Mouse (Mus musculus): Measurements from ENCODE around the gene Oaz2. TPM values are rescaled to one million over a fixed set of nuclear protein-coding genes. Genes with fewer than 3 reads are reported as not detected.
"Not testable (repeated sequence)": the region's sequence is repeated elsewhere in the genome, so short reads cannot be mapped to it uniquely, and the experiment has no call there.

Oaz2 gene
- polyA plus RNA-seq, 1 experiment from 2014 or later = 455 TPM

DNA sequence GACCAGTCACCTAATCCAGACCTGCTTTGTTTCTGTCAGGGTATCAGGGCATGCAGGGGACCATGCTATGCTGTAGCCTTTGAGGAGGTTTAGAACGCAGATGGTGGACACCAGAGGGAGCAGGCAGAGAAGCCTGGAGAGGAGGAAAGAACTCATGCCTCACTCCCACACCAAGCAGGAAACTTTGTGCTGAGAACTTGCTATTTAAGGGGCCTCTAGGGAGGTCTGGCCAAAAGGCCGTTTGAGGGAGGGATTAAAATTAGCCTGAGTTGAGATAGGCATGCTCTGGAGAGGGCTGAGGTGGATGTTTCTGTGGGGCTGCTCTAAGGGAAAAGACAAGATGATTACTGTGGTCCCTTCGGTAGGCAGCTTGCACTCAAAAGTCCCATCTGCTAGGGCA, 21.8 kb upstream of the Oaz2 start:
- no peaks in the 10 kb centered on the region for H3K36me3 ChIP-seq (ENCODE audit: control insufficient read depth, insufficient read depth, low read length)
- ATAC-seq (ENCODE audit: low read depth) = no peak
- peaks cover 15% of the 10 kb centered on the region for H3K4me1 ChIP-seq (replicated peaks; ENCODE audit: control insufficient read depth, insufficient read depth, low read length)
- 44% methylated on average over 3 of the region's 3 CpGs for WGBS
- no peak overlapping the region for H3K27ac ChIP-seq (ENCODE audit: low read length)
- H3K4me2 ChIP-seq (ENCODE audit: low read depth, low read length) = no peak overlapping the region
- no peak overlapping the region for H3K4me3 ChIP-seq (ENCODE audit: low read length)
- no peaks in the 10 kb centered on the region for H3K9me3 ChIP-seq (ENCODE audit: control insufficient read depth, low read length)
- H3K9ac ChIP-seq (ENCODE audit: low read length) = no peak overlapping the region
- no peaks in the 10 kb centered on the region for H3K27me3 ChIP-seq (ENCODE audit: control insufficient read depth, insufficient read depth, low read depth, low read length)

GRCm38 (mm10) chr9:65646782-65647181, 21.0 kb upstream of the Oaz2 start:
- Histone ChIP-seq H3K27me3 (ENCODE audit: control insufficient read depth, insufficient read depth, low read depth, low read length) (no peaks in the 10 kb centered on the region), H3K36me3 (ENCODE audit: control insufficient read depth, insufficient read depth, low read length) (no peaks in the 10 kb centered on the region), H3K4me2 (ENCODE audit: low read depth, low read length) (no peak overlapping the region), H3K9ac (ENCODE audit: low read length) (no peak overlapping the region), H3K4me3 (ENCODE audit: low read length) (no peak overlapping the region), H3K9me3 (ENCODE audit: control insufficient read depth, low read length) (no peaks in the 10 kb centered on the region), H3K27ac (ENCODE audit: low read length) (no peak overlapping the region), H3K4me1 (replicated peaks; ENCODE audit: control insufficient read depth, insufficient read depth, low read length) (peaks cover 11% of the 10 kb centered on the region)
- ATAC-seq (ENCODE audit: low read depth) = no peak
- 75% methylated on average over 2 of the region's 2 CpGs for WGBS

- Histone ChIP-seq H3K4me3 (ENCODE audit: low read length) (no peak overlapping the region), H3K27ac (ENCODE audit: low read length) (no peak overlapping the region), H3K36me3 (ENCODE audit: control insufficient read depth, insufficient read depth, low read length) (no peaks in the 10 kb centered on the region), H3K27me3 (ENCODE audit: control insufficient read depth, insufficient read depth, low read depth, low read length) (no peaks in the 10 kb centered on the region), H3K4me2 (ENCODE audit: low read depth, low read length) (no peak overlapping the region), H3K4me1 (replicated peaks; ENCODE audit: control insufficient read depth, insufficient read depth, low read length) (peaks cover 10% of the 10 kb centered on the region), H3K9ac (ENCODE audit: low read length) (no peak overlapping the region), H3K9me3 (ENCODE audit: control insufficient read depth, low read length) (no peaks in the 10 kb centered on the region)
- WGBS = 83% methylated on average over 13 of the region's 13 CpGs
- no peak for ATAC-seq (ENCODE audit: low read depth)
Measured at GRCm38 (mm10) chr9:65648730-65649129, 19.1 kb upstream of the Oaz2 start.

DNA sequence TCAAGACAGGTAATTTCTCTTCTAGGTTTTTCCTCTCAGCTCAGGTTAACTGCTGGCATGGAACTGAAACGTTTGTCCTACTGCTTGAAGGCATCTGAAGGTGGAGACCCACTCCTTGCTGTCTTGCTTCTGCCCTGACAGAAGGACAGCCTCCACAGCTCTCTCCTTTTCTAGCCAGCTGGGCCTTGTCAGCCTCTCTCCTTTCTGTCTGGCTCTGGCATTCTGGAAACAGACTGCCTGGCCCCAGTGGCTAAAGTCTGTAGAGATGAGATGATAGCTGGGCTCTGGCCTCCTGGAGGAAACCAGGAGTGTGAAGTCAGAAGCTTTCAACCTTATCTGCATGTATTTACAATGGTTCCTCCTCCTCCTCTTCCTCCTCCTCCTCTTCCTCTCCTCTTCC, 17.8 kb upstream of the Oaz2 start:
- peaks cover 10% of the 10 kb centered on the region for H3K4me1 ChIP-seq (replicated peaks; ENCODE audit: control insufficient read depth, insufficient read depth, low read length)
- 32% methylated on average over 1 of the region's 1 CpGs for WGBS
- H3K27me3 ChIP-seq (ENCODE audit: control insufficient read depth, insufficient read depth, low read depth, low read length) = no peaks in the 10 kb centered on the region
- H3K36me3 ChIP-seq (ENCODE audit: control insufficient read depth, insufficient read depth, low read length) = no peaks in the 10 kb centered on the region
- H3K9ac ChIP-seq (ENCODE audit: low read length) = no peak overlapping the region
- no peak overlapping the region for H3K4me2 ChIP-seq (ENCODE audit: low read depth, low read length)
- peak; percentile 86 for ATAC-seq (ENCODE audit: low read depth)
- peak overlapping the region; percentile 73 for H3K27ac ChIP-seq (ENCODE audit: low read length)
- H3K4me3 ChIP-seq (ENCODE audit: low read length) = no peak overlapping the region
- no peaks in the 10 kb centered on the region for H3K9me3 ChIP-seq (ENCODE audit: control insufficient read depth, low read length)

DNA sequence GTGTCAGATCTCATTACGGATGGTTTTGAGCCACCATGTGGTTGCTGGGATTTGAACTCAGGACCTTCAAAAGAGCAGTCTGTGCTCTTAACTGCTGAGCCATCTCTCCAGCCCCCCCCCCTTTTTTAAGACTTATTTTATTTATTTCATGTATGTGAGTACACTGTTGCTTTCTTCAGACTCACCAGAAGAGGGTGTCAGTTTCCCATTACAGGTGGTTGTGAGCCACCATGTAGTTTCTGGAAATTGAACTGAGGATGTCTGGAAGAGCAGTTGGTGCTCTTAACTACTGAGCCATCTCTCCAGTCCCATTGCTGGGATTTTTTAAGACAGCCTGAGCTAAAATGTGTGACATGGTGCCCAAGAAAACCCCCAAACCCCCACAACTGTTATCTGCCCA, 15.8 kb upstream of the Oaz2 start:
- 77% methylated on average over 1 of the region's 1 CpGs for WGBS
- H3K4me3 ChIP-seq (ENCODE audit: low read length); H3K4me2 ChIP-seq (ENCODE audit: low read depth, low read length); H3K9ac ChIP-seq (ENCODE audit: low read length); H3K27ac ChIP-seq (ENCODE audit: low read length); H3K27me3 ChIP-seq (ENCODE audit: control insufficient read depth, insufficient read depth, low read depth, low read length); H3K36me3 ChIP-seq (ENCODE audit: control insufficient read depth, insufficient read depth, low read length); H3K9me3 ChIP-seq (ENCODE audit: control insufficient read depth, low read length); ATAC-seq (ENCODE audit: low read depth): not testable (repeated sequence)
- peaks cover 10% of the 10 kb centered on the region for H3K4me1 ChIP-seq (replicated peaks; ENCODE audit: control insufficient read depth, insufficient read depth, low read length)

DNA sequence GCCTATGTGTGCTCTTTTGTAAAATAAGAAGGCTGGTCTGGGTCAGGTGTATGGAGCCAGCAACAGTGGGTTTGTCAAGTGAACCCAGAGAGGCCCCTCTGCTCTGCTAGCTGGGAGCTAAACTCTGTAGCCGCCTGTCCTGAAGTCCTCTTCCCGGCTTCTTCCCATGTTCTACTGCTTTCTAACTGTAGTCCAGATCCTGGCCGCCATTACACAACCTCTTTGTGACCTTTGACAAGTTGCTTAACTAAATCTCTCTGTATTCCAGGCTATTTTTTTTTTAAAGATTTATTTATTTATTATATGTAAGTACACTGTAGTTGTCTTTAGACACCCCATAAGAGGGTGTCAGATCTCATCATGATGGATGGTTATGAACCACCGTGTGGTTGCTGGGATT, 14.1 kb upstream of the Oaz2 start:
- H3K36me3 ChIP-seq (ENCODE audit: control insufficient read depth, insufficient read depth, low read length) = no peaks in the 10 kb centered on the region
- no peaks in the 10 kb centered on the region for H3K27me3 ChIP-seq (ENCODE audit: control insufficient read depth, insufficient read depth, low read depth, low read length)
- ATAC-seq (ENCODE audit: low read depth) = no peak
- H3K9me3 ChIP-seq (ENCODE audit: control insufficient read depth, low read length) = no peaks in the 10 kb centered on the region
- no peak overlapping the region for H3K9ac ChIP-seq (ENCODE audit: low read length)
- H3K4me1 ChIP-seq (replicated peaks; ENCODE audit: control insufficient read depth, insufficient read depth, low read length) = peaks cover 10% of the 10 kb centered on the region
- H3K4me2 ChIP-seq (ENCODE audit: low read depth, low read length) = no peak overlapping the region
- WGBS = 85% methylated on average over 4 of the region's 4 CpGs
- no peak overlapping the region for H3K4me3 ChIP-seq (ENCODE audit: low read length)
- no peak overlapping the region for H3K27ac ChIP-seq (ENCODE audit: low read length)

DNA sequence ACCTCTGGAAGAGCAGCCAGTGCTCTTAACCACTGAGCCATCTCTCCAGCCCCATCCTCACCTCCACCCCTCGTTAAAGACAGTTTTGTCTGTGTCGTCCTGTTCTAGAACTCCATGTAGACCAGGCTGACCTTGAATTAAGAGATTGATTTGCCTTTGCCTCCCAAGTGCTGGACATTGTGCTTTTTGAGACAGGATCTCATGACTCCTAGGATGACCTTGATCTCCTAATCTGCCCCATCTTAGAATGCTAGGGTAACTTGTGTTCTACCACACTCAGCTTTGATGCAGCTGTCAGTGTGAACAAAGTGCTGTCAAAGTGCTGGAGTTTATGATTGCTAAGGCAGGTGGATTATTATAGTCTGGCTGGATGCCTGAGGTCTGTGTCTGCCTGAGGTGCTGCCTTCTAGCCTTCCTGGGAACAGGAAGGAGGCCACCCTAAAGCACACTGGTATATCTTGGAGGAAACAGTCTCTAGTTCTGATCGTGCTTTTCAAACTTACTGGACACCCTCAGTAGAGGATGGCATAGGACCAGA, 13.0 kb upstream of the Oaz2 start:
- H3K4me2 ChIP-seq (ENCODE audit: low read depth, low read length) = no peak overlapping the region
- 78% methylated on average over 3 of the region's 3 CpGs for WGBS
- no peaks in the 10 kb centered on the region for H3K9me3 ChIP-seq (ENCODE audit: control insufficient read depth, low read length)
- ATAC-seq (ENCODE audit: low read depth) = no peak
- H3K4me3 ChIP-seq (ENCODE audit: low read length) = no peak overlapping the region
- H3K4me1 ChIP-seq (replicated peaks; ENCODE audit: control insufficient read depth, insufficient read depth, low read length) = peaks cover 8% of the 10 kb centered on the region
- H3K27me3 ChIP-seq (ENCODE audit: control insufficient read depth, insufficient read depth, low read depth, low read length) = no peaks in the 10 kb centered on the region
- no peaks in the 10 kb centered on the region for H3K36me3 ChIP-seq (ENCODE audit: control insufficient read depth, insufficient read depth, low read length)
- H3K9ac ChIP-seq (ENCODE audit: low read length) = no peak overlapping the region
- H3K27ac ChIP-seq (ENCODE audit: low read length) = no peak overlapping the region

GRCm38 (mm10) chr9:65655540-65655939, 12.3 kb upstream of the Oaz2 start:
- no peaks in the 10 kb centered on the region for H3K36me3 ChIP-seq (ENCODE audit: control insufficient read depth, insufficient read depth, low read length)
- peaks cover 2% of the 10 kb centered on the region; the same call in 1 of the 2 replicates for H3K4me1 ChIP-seq (replicated peaks; ENCODE audit: control insufficient read depth, insufficient read depth, low read length)
- H3K4me2 ChIP-seq (ENCODE audit: low read depth, low read length) = no peak overlapping the region
- ATAC-seq (ENCODE audit: low read depth) = no peak
- H3K27me3 ChIP-seq (ENCODE audit: control insufficient read depth, insufficient read depth, low read depth, low read length) = no peaks in the 10 kb centered on the region
- no peak overlapping the region for H3K4me3 ChIP-seq (ENCODE audit: low read length)
- no peak overlapping the region for H3K9ac ChIP-seq (ENCODE audit: low read length)
- H3K9me3 ChIP-seq (ENCODE audit: control insufficient read depth, low read length) = no peaks in the 10 kb centered on the region
- H3K27ac ChIP-seq (ENCODE audit: low read length) = no peak overlapping the region
- WGBS = 76% methylated on average over 8 of the region's 8 CpGs

DNA sequence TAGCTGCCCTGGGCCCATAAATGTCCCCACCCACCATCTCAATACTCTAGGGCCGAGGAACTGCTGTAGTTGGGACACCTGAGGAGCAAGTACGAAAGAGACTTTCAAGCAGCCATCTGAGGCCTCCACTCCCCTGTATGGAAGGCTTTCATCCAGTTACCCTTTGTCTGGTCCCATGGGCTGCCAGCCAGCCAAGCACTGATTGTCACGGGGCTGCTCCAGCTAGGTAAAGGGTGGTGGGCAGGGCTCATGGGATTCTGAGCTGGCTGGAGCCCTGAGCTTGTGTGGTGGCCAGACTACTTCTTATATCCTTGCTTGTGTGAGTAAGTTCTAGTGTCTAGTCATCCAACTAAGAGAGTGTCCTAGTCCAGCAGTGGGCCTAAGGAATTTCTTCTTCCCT, 10.6 kb upstream of the Oaz2 start:
- 77% methylated on average over 3 of the region's 3 CpGs for WGBS
- no peak overlapping the region for H3K4me3 ChIP-seq (ENCODE audit: low read length)
- no peak overlapping the region for H3K4me2 ChIP-seq (ENCODE audit: low read depth, low read length)
- H3K4me1 ChIP-seq (replicated peaks; ENCODE audit: control insufficient read depth, insufficient read depth, low read length) = no peaks in the 10 kb centered on the region
- ATAC-seq (ENCODE audit: low read depth) = no peak
- H3K9me3 ChIP-seq (ENCODE audit: control insufficient read depth, low read length) = no peaks in the 10 kb centered on the region
- H3K36me3 ChIP-seq (ENCODE audit: control insufficient read depth, insufficient read depth, low read length) = no peaks in the 10 kb centered on the region
- H3K27ac ChIP-seq (ENCODE audit: low read length) = no peak overlapping the region
- H3K27me3 ChIP-seq (ENCODE audit: control insufficient read depth, insufficient read depth, low read depth, low read length) = no peaks in the 10 kb centered on the region
- H3K9ac ChIP-seq (ENCODE audit: low read length) = no peak overlapping the region

DNA sequence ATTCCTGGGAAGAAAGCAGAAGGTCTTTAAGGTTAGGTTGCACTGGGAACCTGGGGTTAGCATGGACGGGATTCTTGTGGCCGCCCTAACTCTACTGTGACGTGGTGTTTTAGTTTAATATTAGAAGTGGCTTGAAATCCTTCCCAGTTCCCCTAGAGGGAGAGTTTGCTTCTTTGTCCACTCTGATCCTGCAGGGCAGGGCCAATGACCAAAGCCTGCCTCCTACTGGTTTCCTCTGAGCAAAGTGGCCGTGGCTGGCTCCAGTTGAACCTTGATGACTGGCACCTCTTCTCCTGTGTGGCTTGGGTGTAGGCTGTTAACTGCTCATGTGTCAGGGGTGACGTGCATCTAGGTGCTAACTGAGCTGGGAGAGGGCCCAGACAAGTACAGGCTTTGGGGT, 6.8 kb upstream of the Oaz2 start:
- ATAC-seq (ENCODE audit: low read depth) = no peak
- 59% methylated on average over 5 of the region's 5 CpGs for WGBS
- H3K27me3 ChIP-seq (ENCODE audit: control insufficient read depth, insufficient read depth, low read depth, low read length) = no peaks in the 10 kb centered on the region
- no peak overlapping the region for H3K9ac ChIP-seq (ENCODE audit: low read length)
- no peaks in the 10 kb centered on the region for H3K36me3 ChIP-seq (ENCODE audit: control insufficient read depth, insufficient read depth, low read length)
- H3K4me1 ChIP-seq (replicated peaks; ENCODE audit: control insufficient read depth, insufficient read depth, low read length) = no peaks in the 10 kb centered on the region
- H3K4me2 ChIP-seq (ENCODE audit: low read depth, low read length) = no peak overlapping the region
- H3K4me3 ChIP-seq (ENCODE audit: low read length) = no peak overlapping the region
- H3K27ac ChIP-seq (ENCODE audit: low read length) = no peak overlapping the region
- no peaks in the 10 kb centered on the region for H3K9me3 ChIP-seq (ENCODE audit: control insufficient read depth, low read length)

Data from lung, embryonic 16.5 days (tissue).